Mouse (Mus musculus): Measurements from ENCODE around the gene Fbxl17. TPM values are rescaled to one million over a fixed set of nuclear protein-coding genes. Genes with fewer than 3 reads are reported as not detected.

The Fbxl17 gene
- polyA plus RNA-seq, 1 experiment, result 27.5 TPM

DNA sequence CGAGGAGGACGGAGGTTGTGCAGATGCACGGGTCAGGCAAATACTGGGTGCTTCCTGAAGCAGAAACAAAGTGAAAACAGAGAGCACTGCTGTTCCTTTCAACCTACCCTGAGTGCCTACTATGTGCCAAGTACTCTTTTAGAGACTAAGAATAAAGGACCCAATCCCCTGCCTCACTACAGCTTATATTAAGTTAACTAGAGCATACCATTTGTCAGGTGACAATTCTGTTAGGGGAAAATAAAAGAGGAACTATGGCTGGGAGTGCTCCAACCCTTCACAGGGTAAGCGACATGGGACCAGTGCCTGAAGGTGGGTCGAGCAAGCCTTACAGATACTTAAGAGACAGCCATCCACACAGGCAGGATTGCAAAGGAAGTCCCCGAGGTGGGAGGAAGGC, 407.0 kb downstream of the Fbxl17 start:
- no peak overlapping the region for H3K27ac ChIP-seq (ENCODE audit: insufficient read depth, low read length)
- no peak overlapping the region for H3K4me3 ChIP-seq (ENCODE audit: insufficient read depth, low read length)
- no peak for TF ChIP-seq CTCF (IDR thresholded peaks at IDR 0.05; ENCODE audit: borderline replicate concordance, insufficient read depth, low read length)
- TF ChIP-seq POLR2A (IDR thresholded peaks at IDR 0.05; ENCODE audit: low read depth, low read length), result no peak
- H3K4me1 ChIP-seq (ENCODE audit: control insufficient read depth, insufficient read depth, low read length), result no peaks in the 10 kb centered on the region

DNA sequence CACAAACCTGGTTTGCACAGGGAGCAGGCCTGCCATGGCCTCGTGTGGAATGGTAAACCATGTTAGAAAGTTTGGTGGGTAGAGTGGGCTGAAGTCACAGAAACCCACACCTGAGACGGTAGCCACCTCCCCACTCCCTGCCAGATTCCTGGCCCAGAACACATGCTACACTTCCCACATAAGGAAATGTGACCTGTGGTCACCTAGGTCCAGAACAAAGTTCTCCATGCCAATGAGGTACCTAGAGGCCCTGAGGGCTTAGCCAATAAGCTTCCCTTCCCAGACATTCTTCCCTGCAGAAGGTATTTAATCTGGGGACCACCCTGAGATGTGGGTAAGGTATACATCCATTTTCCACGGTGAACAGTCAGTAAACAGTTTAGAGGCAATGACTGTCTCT, 409.7 kb downstream of the Fbxl17 start:
- Histone ChIP-seq H3K27ac (ENCODE audit: insufficient read depth, low read length) (no peak overlapping the region), H3K4me1 (ENCODE audit: control insufficient read depth, insufficient read depth, low read length) (no peaks in the 10 kb centered on the region), H3K4me3 (ENCODE audit: insufficient read depth, low read length) (no peak overlapping the region)
- TF ChIP-seq POLR2A (IDR thresholded peaks at IDR 0.05; ENCODE audit: low read depth, low read length) (no peak), CTCF (IDR thresholded peaks at IDR 0.05; ENCODE audit: borderline replicate concordance, insufficient read depth, low read length) (no peak)

DNA sequence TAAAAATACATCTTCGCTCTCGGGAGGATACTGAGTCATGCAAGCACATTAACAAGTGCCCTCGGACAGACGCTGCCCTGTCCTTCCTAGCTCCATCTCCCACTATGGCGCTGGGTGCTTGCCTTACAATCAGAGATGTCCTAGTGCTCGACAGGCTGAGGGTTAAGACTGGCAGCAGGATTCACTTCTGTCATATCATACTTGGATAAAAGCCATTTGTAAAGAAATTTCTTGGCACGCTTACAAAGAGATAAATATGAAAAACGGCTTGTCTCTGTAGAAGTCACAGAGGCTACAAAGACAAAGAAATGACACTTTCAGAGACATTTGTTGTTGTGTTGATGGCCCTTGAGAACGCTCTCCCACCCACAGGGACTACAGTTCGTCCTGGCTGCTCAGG, 412.6 kb downstream of the Fbxl17 start:
- Histone ChIP-seq H3K4me3 (ENCODE audit: insufficient read depth, low read length) (no peak overlapping the region), H3K4me1 (ENCODE audit: control insufficient read depth, insufficient read depth, low read length) (no peaks in the 10 kb centered on the region), H3K27ac (ENCODE audit: insufficient read depth, low read length) (no peak overlapping the region)
- TF ChIP-seq CTCF (IDR thresholded peaks at IDR 0.05; ENCODE audit: borderline replicate concordance, insufficient read depth, low read length), result no peak
- TF ChIP-seq POLR2A (IDR thresholded peaks at IDR 0.05; ENCODE audit: low read depth, low read length), result no peak

DNA sequence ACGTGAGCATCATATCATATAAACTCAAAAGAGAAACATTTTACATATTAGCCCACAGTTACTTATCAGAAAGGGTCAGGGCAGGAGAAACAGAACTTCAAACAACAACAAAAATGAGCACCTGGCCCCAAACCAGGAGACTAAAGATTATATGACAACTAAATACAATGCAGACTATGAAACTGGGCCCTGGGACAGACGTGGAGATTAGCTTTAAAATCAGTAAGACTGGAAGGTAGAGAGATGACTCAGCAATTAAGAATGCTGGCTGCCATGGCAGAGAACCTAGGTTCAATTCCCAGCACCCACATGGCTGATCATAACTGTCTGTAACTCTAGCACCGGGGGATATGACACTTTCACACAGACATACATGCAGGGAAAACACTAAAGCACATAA, 413.3 kb downstream of the Fbxl17 start:
- Histone ChIP-seq H3K27ac (ENCODE audit: insufficient read depth, low read length) (no peak overlapping the region), H3K4me3 (ENCODE audit: insufficient read depth, low read length) (no peak overlapping the region), H3K4me1 (ENCODE audit: control insufficient read depth, insufficient read depth, low read length) (no peaks in the 10 kb centered on the region)
- no peak for TF ChIP-seq CTCF (IDR thresholded peaks at IDR 0.05; ENCODE audit: borderline replicate concordance, insufficient read depth, low read length)
- TF ChIP-seq POLR2A (IDR thresholded peaks at IDR 0.05; ENCODE audit: low read depth, low read length), result no peak

DNA sequence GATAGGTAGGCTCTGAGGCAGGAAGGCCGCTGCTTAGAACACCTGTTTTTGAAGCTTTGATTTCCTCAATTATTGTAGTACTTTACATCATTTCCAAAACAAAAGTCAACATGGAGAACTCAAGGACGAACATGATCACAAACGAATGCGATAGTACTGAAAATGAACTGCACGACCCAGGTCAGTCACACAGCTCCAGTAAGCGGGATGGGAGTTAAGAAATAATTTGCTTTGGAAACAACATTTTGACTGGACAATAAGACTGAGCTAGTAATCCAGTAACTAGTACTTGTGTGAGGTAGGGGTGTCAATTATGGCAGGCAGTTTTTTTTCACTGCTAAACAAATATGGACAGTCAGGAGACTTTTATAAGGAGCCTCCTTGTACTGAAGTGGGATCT, 414.6 kb downstream of the Fbxl17 start:
- TF ChIP-seq CTCF (IDR thresholded peaks at IDR 0.05; ENCODE audit: borderline replicate concordance, insufficient read depth, low read length), result no peak
- TF ChIP-seq POLR2A (IDR thresholded peaks at IDR 0.05; ENCODE audit: low read depth, low read length), result no peak
- H3K27ac ChIP-seq (ENCODE audit: insufficient read depth, low read length), result no peak overlapping the region
- H3K4me1 ChIP-seq (ENCODE audit: control insufficient read depth, insufficient read depth, low read length), result no peaks in the 10 kb centered on the region
- no peak overlapping the region for H3K4me3 ChIP-seq (ENCODE audit: insufficient read depth, low read length)

DNA sequence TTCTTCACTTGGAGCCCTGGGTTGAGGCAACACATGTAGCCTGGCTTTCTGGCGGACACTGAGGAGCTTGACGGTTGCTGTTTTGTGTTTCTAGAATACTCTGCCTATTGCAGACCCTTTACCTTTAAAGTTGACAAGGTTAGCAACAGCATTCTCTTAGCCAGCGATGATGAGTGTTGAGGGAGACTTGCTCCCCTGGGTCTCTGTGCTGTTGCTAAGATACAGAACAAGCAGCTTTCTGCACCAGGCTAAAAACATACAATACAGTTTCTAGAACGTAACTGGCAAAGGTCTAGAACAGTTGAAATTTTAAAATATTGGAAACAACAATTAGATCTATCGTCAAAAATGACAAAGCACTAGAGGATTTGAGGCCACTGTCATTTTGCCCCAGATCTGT, 420.7 kb downstream of the Fbxl17 start:
- no peak for TF ChIP-seq CTCF (IDR thresholded peaks at IDR 0.05; ENCODE audit: borderline replicate concordance, insufficient read depth, low read length)
- no peak for TF ChIP-seq POLR2A (IDR thresholded peaks at IDR 0.05; ENCODE audit: low read depth, low read length)
- Histone ChIP-seq H3K27ac (ENCODE audit: insufficient read depth, low read length) (no peak overlapping the region), H3K4me1 (ENCODE audit: control insufficient read depth, insufficient read depth, low read length) (no peaks in the 10 kb centered on the region), H3K4me3 (ENCODE audit: insufficient read depth, low read length) (no peak overlapping the region)

DNA sequence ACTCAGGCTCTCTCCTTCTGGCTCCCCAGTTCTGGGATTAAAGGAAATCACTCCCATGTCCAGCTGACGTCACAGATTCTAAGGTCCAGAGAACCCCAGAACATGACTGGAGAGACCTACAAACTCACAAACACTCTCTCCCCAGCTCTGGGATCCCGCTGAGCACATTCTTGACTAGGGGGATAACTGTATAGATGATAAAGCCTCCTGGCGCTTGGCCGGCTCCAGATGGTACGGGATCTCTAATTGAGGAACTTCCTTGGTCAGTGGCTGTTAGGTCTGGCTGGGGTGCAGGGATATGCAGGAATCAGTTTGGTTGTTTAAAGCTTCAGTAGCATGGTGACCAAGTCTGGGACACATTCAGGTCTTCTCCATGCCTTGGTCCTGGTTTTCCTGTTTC, 422.3 kb downstream of the Fbxl17 start:
- TF ChIP-seq CTCF (IDR thresholded peaks at IDR 0.05; ENCODE audit: borderline replicate concordance, insufficient read depth, low read length), result no peak
- no peak for TF ChIP-seq POLR2A (IDR thresholded peaks at IDR 0.05; ENCODE audit: low read depth, low read length)
- no peaks in the 10 kb centered on the region for H3K4me1 ChIP-seq (ENCODE audit: control insufficient read depth, insufficient read depth, low read length)
- no peak overlapping the region for H3K27ac ChIP-seq (ENCODE audit: insufficient read depth, low read length)
- H3K4me3 ChIP-seq (ENCODE audit: insufficient read depth, low read length), result no peak overlapping the region

DNA sequence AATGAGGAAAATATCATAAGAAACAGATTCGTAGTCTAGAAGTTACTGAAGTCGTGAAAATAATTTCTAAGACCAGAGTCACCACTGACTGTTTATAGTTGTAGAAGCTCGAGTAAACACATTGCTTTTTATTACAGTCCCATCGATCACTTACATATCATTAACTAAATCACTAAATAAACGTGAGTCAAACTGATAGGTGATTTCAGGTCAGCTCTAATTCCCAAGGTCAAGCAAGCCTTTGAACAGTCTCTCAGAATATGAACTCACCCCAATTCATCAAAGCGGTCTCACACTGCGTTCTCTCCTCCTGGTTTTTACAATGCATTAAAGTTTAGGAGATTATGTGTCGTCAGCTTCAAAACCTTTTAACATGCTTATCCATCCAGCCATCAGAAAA, 423.2 kb downstream of the Fbxl17 start:
- H3K27ac ChIP-seq (ENCODE audit: insufficient read depth, low read length), result no peak overlapping the region
- no peaks in the 10 kb centered on the region for H3K4me1 ChIP-seq (ENCODE audit: control insufficient read depth, insufficient read depth, low read length)
- no peak for TF ChIP-seq CTCF (IDR thresholded peaks at IDR 0.05; ENCODE audit: borderline replicate concordance, insufficient read depth, low read length)
- no peak for TF ChIP-seq POLR2A (IDR thresholded peaks at IDR 0.05; ENCODE audit: low read depth, low read length)
- no peak overlapping the region for H3K4me3 ChIP-seq (ENCODE audit: insufficient read depth, low read length)

DNA sequence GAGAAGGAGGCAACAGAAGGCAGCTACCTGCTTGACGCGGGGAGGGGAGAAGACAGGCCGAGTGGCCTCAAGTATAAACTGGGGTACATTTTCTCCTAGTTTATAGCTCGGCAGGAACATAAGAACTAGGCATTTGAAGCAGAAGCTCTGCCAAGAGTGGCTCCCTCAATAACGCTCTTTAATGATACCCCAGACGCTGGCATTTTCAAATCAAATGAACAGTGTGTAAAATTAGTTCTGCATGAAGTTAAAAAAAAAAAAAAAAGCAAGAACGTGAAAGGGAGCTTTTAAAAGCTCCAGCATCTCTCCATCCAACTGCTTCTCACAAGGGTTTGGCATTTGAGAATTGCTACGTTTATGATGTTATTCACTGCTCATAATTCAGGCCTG, 423.8 kb downstream of the Fbxl17 start:
- Histone ChIP-seq H3K27ac (ENCODE audit: insufficient read depth, low read length) (no peak overlapping the region; the same call in 1 of the 2 replicates), H3K4me3 (ENCODE audit: insufficient read depth, low read length) (no peak overlapping the region), H3K4me1 (ENCODE audit: control insufficient read depth, insufficient read depth, low read length) (no peaks in the 10 kb centered on the region)
- TF ChIP-seq CTCF (IDR thresholded peaks at IDR 0.05; ENCODE audit: borderline replicate concordance, insufficient read depth, low read length) (no peak), POLR2A (IDR thresholded peaks at IDR 0.05; ENCODE audit: low read depth, low read length) (no peak)

DNA sequence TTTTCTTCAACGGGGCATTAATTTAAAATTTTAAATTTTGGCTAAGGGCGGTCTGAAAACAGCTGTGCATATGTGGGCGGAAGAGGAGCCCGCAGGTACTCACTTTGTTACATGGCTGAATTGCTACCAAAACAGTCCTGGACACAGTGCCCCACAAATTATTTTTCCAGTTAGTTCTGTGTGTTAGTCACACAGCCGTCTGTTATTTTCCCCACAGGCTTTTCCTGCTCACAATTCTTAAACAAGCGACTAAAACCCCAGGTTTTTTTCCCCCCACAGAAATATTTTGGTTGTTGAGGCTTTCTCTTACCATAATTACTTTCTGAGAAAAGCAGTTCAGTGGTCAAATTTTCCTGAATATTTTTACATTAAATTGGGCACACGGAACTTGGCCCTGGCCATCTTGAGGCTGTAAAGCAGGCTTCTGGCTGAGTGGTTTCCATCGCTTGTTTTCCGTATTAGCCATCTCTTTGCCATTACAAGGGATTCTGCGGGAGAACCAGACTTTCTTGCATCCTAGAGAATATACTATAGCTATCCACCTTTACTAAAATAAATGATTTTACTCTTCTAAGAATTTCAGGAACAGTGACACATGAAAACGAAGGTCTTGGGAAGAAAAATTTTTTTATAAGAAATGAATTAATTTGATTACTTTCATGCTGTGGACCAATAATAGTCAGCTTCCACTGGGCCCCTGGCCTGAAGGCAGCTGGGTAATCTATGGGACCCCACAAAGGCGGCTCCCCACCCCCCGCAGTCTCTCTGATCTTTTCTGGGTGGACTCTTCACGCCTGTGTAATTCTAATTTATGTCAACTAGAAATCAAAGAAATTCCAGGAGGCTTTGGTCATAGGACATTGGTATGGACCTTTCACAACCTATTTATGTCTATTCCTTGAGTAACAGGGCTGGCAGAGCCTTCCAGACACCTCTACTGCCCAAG, 424.5 kb downstream of the Fbxl17 start:
- no peak overlapping the region; the same call in 1 of the 2 replicates for H3K27ac ChIP-seq (ENCODE audit: insufficient read depth, low read length)
- no peaks in the 10 kb centered on the region for H3K4me1 ChIP-seq (ENCODE audit: control insufficient read depth, insufficient read depth, low read length)
- TF ChIP-seq CTCF (IDR thresholded peaks at IDR 0.05; ENCODE audit: borderline replicate concordance, insufficient read depth, low read length) (no peak), POLR2A (IDR thresholded peaks at IDR 0.05; ENCODE audit: low read depth, low read length) (no peak)

More for the DNA sequence above, 424.5 kb downstream of the Fbxl17 start:
- no peak overlapping the region for H3K4me3 ChIP-seq (ENCODE audit: insufficient read depth, low read length)

Data from embryonic fibroblast, embryonic 13.5 days (primary cell).